Mouse (Mus musculus) cerebellum, adult 11-12 months (tissue): ENCODE measurements around the gene Amz2.
A peak's percentile ranks its signal among the peaks of the same experiment; 100 is the strongest.

Experiments used
- DNase-seq: peaks from one replicate; pipeline ENCODE4 v3.0.0; 2022

Gene Amz2

GRCm38 (mm10) chr11:109425392-109426271 is at the start of gene Amz2:
Gene Amz2 (plus strand): TSS chr11:109425946.
- peak; percentile 99 for DNase-seq

GRCm38 (mm10) chr11:109376484-109377143 is 49.1 kb upstream of the Amz2 start:
- peak; percentile 68 for DNase-seq

- DNase-seq: no peak
Measured at GRCm38 (mm10) chr11:109377477-109377876, 48.3 kb upstream of the Amz2 start.

- DNase-seq: no peak
Measured at GRCm38 (mm10) chr11:109378051-109378450, 47.7 kb upstream of the Amz2 start.

GRCm38 (mm10) chr11:109380662-109381061 is 45.1 kb upstream of the Amz2 start:
- DNase-seq: no peak

- DNase-seq: no peak
Measured at GRCm38 (mm10) chr11:109385296-109385695, 40.5 kb upstream of the Amz2 start.

- DNase-seq: no peak
Measured at GRCm38 (mm10) chr11:109389046-109389445, 36.7 kb upstream of the Amz2 start.

GRCm38 (mm10) chr11:109391200-109391599 is 34.5 kb upstream of the Amz2 start:
- no peak for DNase-seq

- no peak for DNase-seq
Measured at GRCm38 (mm10) chr11:109391760-109392159, 34.0 kb upstream of the Amz2 start.

- no peak for DNase-seq
Measured at GRCm38 (mm10) chr11:109392601-109393000, 33.1 kb upstream of the Amz2 start.

GRCm38 (mm10) chr11:109394758-109395157 is 31.0 kb upstream of the Amz2 start:
- DNase-seq: no peak

GRCm38 (mm10) chr11:109395291-109395690 is 30.5 kb upstream of the Amz2 start:
- DNase-seq: no peak

GRCm38 (mm10) chr11:109406431-109406830 is 19.3 kb upstream of the Amz2 start:
- no peak for DNase-seq

GRCm38 (mm10) chr11:109410197-109410980 is 15.4 kb upstream of the Amz2 start:
- DNase-seq: no peak

GRCm38 (mm10) chr11:109413617-109414016 is 12.1 kb upstream of the Amz2 start, which contains the start of gene 9930022D16Rik:
Gene 9930022D16Rik (plus strand): TSS chr11:109413917.
- no peak for DNase-seq

- no peak for DNase-seq
Measured at GRCm38 (mm10) chr11:109414802-109415201, 10.9 kb upstream of the Amz2 start.

- DNase-seq: no peak
Measured at GRCm38 (mm10) chr11:109416709-109417420, 8.9 kb upstream of the Amz2 start.

- DNase-seq: no peak
Measured at GRCm38 (mm10) chr11:109417472-109418040, 8.2 kb upstream of the Amz2 start.

- DNase-seq: no peak
Measured at GRCm38 (mm10) chr11:109419461-109419860, 6.3 kb upstream of the Amz2 start.

- DNase-seq: no peak
Measured at GRCm38 (mm10) chr11:109419961-109420566, 5.7 kb upstream of the Amz2 start.

GRCm38 (mm10) chr11:109420567-109420962 is 5.2 kb upstream of the Amz2 start:
- DNase-seq: no peak

- no peak for DNase-seq
Measured at GRCm38 (mm10) chr11:109421205-109421604, 4.5 kb upstream of the Amz2 start.
